Mouse (Mus musculus): Measurements from ENCODE around the gene Cd44. TPM values are rescaled to one million over a fixed set of nuclear protein-coding genes. Genes with fewer than 3 reads are reported as not detected.

Cd44 gene
- total RNA-seq, 2 experiments from 2014 or later = 29.4 to 33.4 TPM

DNA sequence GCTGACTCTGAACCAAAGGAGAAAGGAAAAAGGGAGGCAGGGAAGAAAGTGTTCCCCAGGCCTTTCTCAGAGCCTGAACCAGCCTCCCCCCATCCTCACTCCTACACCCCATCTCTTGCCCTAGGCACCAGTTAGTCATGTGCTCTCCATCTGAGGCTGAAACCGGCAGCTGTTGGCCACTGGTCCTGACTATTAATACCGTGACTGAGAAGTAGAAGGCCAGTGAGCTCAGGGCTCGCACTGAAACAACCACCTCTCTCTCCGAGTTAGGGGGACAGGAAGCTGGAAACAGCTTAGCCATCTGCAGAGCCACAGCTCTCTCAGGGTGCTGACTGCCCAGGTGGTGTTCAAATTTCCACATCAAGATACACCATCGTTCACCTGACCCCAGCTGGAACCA lies 13.2 kb upstream of the Cd44 start:
- DNase-seq (ENCODE audit: low spot score in 2 of 2) = no peak

DNA sequence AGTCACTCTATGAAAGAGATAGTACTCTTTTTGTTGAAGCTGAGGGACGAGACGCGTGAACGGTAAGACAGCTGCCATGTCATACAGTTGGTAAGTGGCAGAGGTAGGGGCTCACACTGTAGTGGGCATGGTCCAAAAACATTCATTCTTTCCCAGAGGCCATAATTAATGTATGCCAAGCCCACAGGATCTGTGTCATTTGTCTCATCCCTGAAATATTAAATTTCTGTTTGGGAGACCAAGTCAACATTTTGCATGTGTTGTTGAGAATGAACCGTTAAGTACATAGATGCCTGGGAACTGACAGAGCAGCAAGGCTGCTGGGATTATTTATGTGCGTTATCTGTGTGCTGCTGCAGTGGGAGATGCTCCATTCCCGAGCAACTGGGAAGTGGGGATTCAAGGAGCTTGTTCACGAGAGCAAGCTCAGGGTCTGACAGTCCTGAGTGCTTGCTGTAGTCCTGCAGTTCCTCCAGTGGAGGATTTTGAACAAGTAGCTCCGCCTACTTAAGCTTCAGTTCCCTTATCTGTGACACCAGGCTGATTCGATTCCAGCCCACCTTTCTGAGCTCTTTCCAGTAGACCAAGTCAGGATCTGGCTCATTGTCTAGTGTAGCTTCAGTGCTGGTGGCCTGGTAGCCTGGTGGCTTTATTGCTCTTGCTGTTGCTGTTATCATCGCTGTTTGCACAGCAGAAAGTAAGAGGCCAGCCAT lies 12.5 kb upstream of the Cd44 start:
- DNase-seq (ENCODE audit: low spot score in 2 of 2) = no peak

DNA sequence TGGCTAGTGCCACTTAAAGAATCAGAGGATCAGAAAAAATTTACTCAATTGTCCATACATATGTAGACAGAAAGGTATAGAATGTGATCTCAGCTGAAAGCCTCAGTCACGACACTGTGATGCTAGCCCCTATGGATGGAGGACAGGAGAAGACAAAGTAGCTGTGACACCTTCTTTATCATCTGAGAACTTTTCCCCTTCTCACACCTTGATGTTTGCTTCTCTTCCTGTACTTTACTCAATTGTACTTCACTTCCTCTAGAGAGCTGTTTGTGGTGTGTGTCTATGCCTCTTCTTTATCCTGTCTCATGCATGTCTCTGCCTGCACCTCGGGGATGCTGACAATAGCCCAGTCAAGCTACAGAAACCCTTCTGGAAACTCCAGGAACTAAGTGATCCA lies 11.5 kb upstream of the Cd44 start:
- no peak for DNase-seq (ENCODE audit: low spot score in 2 of 2)

DNA sequence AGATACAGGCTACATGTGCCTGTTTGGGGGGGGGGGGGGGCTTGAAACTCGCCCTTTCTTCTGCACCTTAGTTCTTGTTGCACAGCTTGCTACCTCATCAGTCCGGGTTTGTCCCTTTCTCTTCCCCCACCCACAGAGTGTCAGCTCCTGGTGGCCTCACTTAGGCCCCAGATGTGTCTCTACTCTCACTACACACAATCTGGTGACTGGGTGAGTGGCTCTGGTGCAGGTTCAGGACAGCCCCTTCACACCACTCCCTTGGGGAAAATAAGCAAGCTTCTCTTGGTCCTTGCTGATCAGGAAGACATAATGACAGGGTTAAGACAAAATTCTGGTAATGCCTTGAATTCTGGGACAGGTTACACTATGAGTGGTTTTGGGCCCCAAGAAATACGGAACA lies 11.0 kb upstream of the Cd44 start:
- DNase-seq (ENCODE audit: low spot score in 2 of 2) = no peak

DNA sequence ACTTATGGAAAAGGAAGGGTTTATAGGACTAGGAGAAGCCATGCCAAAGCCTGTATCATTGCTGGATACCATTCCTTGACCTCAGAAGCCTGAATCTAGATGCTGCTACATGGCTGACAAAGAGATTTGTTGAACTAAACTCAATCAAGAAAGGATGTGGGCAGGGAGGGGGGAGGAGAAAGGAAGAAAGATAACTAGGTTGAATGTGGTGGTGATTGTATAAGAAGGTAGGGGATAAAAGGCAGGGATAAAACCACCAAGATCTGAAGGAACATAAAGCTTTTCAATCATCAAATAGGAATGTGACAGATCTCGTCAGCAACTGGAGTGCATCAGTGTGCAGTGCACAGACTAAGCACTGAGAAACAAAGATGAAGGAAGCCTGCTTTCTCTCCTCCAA lies 7.9 kb upstream of the Cd44 start:
- DNase-seq (ENCODE audit: low spot score in 2 of 2) = no peak

DNA sequence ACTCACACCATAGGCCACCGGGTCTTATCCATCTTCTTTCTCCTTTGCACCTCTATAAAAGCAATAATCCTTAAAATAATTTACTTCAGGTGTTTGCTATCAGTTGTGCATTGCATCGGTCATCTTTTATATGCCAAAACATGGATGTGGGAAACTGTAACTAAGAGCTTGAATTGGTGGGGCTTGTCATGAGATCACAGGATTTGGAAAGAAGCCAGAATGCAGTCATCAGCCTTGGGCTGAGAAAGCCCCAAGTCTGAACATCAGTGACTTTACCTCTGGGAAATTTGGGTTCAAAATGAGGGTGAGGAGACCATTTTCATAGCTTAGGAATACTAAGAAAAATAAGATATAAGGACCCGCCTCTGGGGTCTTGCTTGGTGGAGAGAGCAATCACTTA lies 4.1 kb upstream of the Cd44 start:
- no peak for DNase-seq (ENCODE audit: low spot score in 2 of 2)

DNA sequence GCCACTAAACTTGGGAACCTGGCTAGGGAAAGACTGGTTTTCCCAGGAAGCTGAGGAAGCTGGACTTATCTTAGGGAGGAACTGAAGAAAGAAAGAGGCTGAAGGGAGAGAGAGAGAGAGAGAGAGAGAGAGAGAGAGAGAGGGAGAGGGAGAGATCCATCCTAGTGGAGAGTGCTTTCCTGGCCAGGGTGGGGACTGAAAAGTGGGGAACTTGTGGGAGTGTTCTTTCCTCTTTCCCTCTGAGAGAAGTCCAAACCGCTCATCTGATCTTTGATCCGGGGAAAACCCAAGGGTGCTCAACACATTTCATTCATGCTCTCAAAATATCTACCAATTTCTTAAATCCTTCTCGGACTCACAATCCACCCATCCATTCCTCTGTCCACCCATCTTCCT lies 361 bp upstream of the Cd44 start:
- DNase-seq (ENCODE audit: low spot score in 2 of 2) = no peak

DNA sequence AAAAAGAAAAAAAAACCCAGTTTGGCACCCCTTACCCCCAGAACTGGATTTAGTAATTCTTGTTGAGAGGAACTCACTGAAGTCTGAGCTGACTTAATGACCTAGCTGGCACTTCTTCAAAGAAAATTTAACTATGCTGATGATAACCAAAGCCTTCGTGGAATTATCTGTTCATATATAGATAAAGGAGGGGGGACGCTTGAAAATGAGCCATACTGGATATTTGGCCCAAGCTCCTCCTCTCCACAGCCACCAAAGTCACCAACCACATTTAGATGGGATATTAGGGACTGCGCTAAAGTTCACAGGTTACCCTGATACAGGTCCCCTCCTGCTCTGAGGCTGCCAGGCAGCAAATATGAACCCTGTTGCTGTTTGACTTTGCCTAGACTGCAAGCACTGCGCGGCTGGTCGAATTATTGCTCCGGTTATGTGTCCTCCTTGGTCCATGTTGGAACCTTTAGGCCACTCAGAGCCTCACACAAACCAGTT lies 1.2 kb downstream of the Cd44 start:
- no peak for DNase-seq (ENCODE audit: low spot score in 2 of 2)

DNA sequence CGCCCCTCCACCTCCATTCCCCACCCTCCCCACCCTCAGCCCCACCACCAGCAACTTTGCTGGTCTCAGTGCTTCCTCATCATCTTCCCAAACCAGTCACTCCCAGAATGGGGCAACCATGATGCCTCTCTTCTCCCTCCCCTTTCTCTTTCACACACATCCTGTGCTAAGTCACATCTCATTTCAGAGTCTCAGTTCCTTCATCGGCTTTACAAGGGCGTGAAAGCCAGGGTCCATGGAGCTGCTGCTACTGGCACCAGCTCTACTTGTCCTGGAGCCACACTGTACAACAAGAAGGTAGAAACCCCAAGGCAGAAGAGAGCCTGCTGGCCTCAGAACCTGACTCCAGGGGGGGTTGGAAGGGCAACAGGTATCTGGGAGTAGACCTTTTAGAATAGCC lies 2.2 kb downstream of the Cd44 start:
- no peak for DNase-seq (ENCODE audit: low spot score in 2 of 2)

DNA sequence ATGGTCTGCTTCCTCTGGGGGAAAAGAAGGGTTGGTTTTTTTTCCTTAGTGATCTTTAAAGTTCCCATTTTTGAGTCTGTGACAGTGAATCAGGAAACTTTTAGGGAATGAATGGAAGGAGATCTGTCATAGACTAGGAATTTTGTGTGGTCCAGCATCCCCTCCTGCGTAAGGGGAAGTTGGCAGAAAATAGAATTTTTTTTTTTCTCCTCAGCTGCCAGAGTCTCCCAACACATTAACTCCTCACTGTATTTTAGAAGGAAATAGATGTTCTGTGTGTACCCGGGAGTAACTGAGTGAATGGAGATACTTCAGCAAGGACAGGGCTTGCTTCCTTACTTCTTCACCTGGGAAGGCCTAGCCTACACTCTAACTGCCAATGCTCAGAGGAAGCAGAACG lies 2.9 kb downstream of the Cd44 start:
- DNase-seq (ENCODE audit: low spot score in 2 of 2) = no peak

DNA sequence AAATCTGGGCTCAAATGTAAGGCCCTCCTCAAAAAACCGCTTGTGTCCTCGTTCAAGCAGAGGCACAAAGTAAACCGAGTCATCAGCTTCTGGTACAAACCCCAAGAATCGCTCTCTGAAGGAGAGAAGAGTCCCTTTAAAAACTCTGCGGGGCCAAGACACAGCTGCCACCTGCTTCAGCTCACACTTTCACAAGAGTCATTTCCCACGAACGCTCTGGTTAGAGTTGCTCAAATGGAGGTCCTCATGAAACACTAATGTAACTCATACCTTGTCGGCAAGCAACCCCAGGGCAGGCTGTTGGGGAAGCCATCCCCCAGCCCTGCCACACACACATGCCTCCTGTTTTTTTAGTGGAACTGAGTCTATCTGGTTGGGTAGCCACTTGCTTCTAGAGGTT lies 5.3 kb downstream of the Cd44 start:
- no peak for DNase-seq (ENCODE audit: low spot score in 2 of 2)

DNA sequence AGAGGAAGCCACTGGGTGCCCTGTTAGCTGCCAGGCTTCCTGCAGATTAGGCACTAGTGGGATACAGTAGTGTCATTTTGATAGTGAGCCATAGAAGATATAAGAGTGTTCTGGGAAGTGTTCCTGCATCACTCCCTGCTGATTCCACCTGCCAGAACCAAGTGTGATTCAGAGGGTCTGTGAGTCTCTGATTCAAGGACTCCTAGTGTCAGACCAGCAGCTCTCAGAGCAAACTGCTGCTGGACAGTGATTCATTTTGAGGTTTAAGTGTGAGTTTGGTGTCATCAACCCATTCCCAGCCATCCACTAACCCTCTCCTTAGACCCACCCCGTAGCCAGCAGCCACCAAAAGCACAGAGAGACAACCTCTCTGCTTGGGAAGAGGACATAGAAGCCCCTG lies 6.3 kb downstream of the Cd44 start:
- DNase-seq (ENCODE audit: low spot score in 2 of 2) = no peak

DNA sequence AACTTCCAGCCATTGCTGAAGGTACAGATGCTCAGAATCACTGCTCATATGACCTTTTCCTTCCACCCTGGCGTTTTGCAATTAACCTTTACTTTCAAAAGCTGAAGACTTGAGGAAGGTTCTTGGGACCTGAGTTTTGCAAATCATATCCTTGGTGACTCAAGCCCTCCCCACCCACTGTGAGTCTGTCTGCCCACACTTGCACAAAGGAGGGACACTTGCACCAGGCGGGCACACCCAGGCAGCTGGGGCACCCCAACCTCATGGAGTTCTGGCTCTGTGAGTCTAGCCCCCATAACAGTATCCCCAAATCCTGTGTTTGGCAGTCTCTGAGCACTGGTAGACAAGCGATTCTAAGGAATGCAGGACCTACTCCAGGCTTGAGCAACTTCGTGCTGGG lies 6.7 kb downstream of the Cd44 start:
- DNase-seq (ENCODE audit: low spot score in 2 of 2) = no peak

DNA sequence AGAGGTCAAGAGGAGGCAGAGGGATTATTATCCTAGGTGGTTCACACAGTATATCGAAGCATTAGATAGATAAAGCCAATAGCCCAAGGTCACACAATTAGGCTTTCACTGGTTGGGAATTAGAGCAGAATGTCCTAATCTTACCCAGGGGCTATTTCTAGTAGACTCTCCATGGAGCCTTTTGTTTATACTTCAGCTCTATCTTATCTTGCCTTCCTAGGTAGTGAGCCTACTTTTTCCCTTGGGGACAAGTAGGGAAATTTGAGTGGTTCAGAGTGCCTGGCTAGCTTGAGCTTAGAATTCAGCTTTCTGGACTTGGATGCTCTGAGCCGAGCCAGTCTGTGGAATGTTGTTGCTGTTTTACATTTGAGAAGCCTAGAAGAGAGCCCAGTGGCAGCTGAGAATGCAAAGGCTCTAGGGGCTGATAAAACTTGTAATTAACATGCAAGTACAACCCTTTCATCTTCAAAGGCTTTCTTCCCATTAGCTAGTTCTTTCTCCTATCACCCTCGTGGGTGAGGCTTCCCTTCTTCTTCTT lies 12.7 kb downstream of the Cd44 start:
- DNase-seq (ENCODE audit: low spot score in 2 of 2) = no peak

DNA sequence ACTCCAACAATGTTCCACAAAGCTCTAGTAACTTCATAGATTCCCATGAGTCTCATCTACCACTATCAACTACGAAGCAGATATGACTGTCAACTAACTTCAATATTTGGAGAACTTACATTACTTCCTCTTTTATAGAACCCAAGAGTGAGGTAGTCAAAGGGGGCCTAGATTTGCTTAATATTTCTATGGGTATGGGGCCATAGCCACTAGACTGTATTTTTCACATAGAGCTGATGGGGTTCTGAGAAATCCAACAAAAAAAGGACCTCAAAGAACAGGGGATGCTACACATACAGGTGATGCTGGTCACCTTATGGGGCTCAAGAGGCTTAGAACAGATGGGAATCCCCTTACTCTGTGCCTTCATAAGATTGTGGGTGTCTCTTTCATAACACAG lies 14.3 kb downstream of the Cd44 start:
- no peak for DNase-seq (ENCODE audit: low spot score in 2 of 2)

DNA sequence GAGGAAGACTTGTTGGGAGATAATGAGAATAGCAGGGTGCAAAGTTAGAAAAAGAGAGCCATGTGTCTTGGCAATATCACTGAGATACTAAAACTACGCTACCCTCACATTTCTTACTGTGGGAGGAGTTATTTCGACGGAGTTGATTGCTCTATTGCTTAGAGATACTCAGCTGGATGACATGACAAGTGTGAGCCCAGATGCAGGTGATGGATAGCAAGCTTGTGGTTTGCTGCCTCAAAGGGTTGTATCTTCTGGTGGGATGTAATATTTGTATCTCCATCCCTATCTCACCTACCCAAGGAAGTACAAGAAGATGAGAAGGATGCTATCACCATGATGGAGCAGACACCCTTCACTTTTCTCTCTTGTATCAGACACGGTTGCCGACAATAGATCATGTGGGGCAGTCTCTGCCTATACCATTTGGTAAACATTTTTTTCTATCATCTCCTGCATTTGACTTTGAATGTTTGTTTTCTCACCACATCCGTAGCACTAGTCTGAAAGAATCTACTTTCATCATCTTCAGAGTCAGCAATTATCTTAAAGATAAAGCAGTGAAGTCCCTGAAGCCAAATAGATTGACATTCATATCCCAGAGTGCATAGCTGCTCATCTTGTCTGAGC lies 15.0 kb downstream of the Cd44 start:
- no peak for DNase-seq (ENCODE audit: low spot score in 2 of 2)

DNA sequence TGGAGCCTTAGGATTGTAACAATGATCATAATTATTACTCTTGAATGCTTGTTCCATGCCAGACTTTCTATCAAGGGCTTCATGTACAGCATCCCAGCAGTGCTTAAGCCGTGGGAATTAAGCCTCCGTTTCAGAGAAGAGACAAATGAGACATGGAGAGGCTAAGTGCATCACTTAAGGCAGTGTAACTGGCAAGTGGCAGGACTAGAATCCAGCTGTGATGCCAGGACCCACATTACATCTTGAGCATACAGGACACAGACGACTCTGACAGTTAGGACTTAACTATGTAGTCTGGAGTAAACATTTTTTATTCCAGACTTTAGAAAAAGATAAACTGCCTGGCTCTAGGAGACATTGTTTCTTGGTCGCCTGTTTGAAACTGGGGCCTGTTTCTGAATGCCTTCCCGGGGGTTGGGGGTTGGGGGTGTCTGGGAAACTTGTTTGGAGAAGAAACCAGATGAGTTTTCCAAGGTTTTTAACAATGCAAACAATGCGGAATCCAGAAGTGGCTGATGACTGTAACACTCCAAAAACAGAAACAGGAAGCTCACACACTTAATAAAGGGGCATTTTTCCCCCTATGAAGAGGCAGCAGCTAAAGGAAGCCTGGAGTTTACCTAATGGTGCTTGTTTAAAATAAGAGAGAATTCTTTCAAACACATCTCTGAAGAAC lies 18.7 kb downstream of the Cd44 start:
- DNase-seq (ENCODE audit: low spot score in 2 of 2) = no peak

DNA sequence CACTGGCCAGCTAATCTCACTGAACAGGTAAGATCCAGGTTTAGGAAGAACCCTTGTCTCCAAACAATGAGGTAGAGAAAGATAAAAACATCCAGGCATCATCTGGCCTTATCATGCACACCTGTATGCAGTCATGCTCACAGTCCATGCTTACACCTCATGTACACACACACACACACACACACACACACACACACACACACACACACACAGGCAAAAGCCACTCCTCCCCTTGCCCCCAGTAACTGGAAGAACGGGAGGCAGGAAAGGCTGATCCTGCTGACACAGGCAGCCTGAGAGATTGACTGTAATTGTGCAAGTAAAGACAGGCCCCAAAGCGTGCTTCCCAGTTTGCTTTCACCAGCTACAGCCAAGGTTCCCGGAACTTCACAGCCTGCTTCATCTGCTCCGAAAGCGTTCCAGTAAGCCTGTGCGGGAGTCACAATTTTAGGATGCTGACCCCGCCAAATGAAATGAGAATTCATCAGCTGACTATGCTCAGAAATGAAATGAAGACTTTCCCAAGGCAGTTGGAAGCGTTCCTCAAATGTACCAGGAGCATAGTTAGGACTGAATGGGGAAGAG lies 19.4 kb downstream of the Cd44 start:
- no peak for DNase-seq (ENCODE audit: low spot score in 2 of 2)

DNA sequence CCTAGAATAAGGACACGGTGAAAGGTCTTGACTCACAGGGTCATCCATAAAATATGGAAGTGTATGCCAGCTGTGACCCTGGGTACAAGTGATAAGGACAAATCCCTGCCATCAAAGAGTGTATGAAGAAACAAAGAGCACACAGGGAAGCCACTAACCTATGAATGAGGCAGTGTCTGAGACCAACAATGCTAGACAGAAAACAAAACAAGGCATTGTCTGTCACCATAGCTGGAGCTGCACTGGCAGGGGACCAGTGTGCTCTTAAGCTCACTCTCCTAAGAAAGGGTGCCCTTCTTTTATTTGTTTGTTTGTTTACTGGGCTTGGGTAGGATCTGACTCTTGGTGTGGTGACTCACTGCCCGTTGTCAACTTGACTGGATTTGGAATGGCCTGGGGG lies 23.0 kb downstream of the Cd44 start:
- DNase-seq (ENCODE audit: low spot score in 2 of 2) = no peak

DNA sequence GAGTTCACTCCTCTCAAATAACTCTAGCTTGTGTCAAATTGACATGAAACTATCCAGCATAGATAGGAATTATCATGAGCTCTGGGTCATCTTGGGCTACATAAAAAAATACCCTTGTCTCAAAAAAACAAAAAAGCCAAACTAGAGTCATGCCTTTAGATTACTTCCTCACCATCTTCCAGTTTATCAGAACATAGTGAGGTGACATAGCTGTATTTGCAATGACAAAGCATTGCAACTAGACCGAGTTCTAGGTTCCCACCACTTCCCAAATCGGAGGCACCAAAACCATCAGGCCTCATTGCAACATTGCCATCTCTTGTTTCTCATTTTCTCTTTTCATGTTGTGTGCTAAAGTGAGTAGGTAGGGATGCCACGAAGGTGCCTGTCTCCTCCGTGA lies 24.0 kb downstream of the Cd44 start:
- no peak for DNase-seq (ENCODE audit: low spot score in 2 of 2)

DNA sequence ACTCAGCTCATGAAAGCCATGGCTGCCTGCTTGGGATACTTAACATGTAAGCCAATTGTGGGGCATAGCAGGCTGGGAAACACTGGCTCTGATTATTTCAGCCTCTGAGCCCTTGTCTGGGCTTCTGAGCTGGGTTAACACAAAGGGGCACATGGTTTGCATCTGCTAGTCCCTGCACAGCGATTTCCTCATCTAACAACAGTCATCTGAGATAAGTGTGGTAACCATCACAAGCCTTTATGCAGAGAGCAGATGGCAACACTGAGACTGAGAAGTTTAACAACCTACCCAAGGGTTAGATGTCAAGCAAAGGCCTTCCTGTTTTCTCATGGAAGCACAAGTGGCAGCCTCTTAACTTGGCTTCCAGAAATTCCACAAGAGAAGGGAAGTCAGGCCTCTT lies 25.3 kb downstream of the Cd44 start:
- no peak for DNase-seq (ENCODE audit: low spot score in 2 of 2)

DNA sequence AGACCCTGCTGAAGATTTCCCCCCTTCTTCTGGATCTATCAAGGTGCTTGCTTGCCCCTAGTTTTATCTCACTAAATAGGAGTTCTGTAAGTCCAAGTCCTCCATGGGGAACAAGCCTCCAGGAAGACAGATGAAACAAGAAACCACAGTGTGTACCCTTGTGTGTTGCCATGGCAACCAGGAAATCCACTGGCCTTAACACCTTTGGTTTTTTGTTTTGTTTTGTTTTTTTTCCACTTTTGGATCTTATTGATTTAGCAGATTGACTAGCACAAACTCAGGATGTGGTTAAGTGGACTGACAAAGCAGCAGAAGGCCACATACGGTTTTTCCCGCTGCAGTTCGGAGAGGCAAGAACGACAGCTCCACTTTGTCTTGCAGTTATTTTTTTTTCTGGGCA lies 27.6 kb downstream of the Cd44 start:
- DNase-seq (ENCODE audit: low spot score in 2 of 2) = no peak
